Mouse (Mus musculus) embryonic facial prominence, embryonic 11.5 days (tissue): ENCODE data around the gene Ddt. TPM values are rescaled to one million over a fixed set of nuclear protein-coding genes. Genes with fewer than 3 reads are reported as not detected.
"Not testable (repeated sequence)": the region's sequence is repeated elsewhere in the genome, so short reads cannot be mapped to it uniquely, and the experiment has no call there.

ENCODE experiments used
- ATAC-seq: fragments of 200-750 bp; cut with Nextera tagmentation; replicated peaks from 2 replicates; pipeline ENCODE4 v1.8.0; 2017; ENCODE audit warnings: low read depth; ENCODE audit not compliant: insufficient number of reproducible peaks, low FRiP score, low TSS enrichment
- DNase-seq: peaks from one replicate; pipeline ENCODE4 v3.0.0-alpha.2; 2015; ENCODE audit warnings: low spot score
- H3K27ac ChIP-seq: fragments of 300-500 bp; sonication (generic); replicated peaks from 2 replicates; pipeline ENCODE4 v1.5.1; 2014; ENCODE audit warnings: mild to moderate bottlenecking, low read depth, low read length, control low read depth
- H3K27me3 ChIP-seq: fragments of 300-500 bp; sonication (generic); 2 replicates; pipeline ENCODE4 v1.6.1; 2014; ENCODE audit warnings: mild to moderate bottlenecking, low read length, moderate library complexity, mixed read lengths; ENCODE audit not compliant: control insufficient read depth, insufficient read depth
- H3K36me3 ChIP-seq: fragments of 300-500 bp; sonication (generic); replicated peaks from 2 replicates; pipeline ENCODE4 v1.6.1; 2014; ENCODE audit warnings: low read depth, mild to moderate bottlenecking, low read length, moderate library complexity, mixed read lengths; ENCODE audit not compliant: control insufficient read depth, insufficient read depth
- H3K4me1 ChIP-seq: fragments of 300-500 bp; sonication (generic); 2 replicates; pipeline ENCODE4 v1.6.1; 2014; ENCODE audit warnings: low read length, mixed read lengths; ENCODE audit not compliant: control insufficient read depth, insufficient read depth
- H3K4me2 ChIP-seq: fragments of 300-500 bp; sonication (generic); 2 replicates; pipeline ENCODE4 v1.6.1; 2014; ENCODE audit warnings: low read depth, mild to moderate bottlenecking, control low read depth, low read length, moderate library complexity
- H3K4me3 ChIP-seq: fragments of 300-500 bp; sonication (generic); 2 replicates; pipeline ENCODE4 v1.5.1; 2014; ENCODE audit warnings: low read depth, low read length, control low read depth
- H3K9ac ChIP-seq: fragments of 300-500 bp; sonication (generic); replicated peaks from 2 replicates; pipeline ENCODE4 v1.6.1; 2014; ENCODE audit warnings: mild to moderate bottlenecking, control low read depth, low read length
- H3K9me3 ChIP-seq: fragments of 300-500 bp; sonication (generic); replicated peaks from 2 replicates; pipeline ENCODE4 v1.6.1; 2016; ENCODE audit warnings: mild to moderate bottlenecking, low read length, inconsistent platforms, mixed read lengths; ENCODE audit not compliant: control insufficient read depth
- WGBS: fragments of 180-500 bp; shearing (Covaris S2); extraction: QIAGEN DNeasy Blood & Tissue Kit; methylation state at CpG from one replicate; pipeline ENCODE4 v1.1.7; 2014; 5-methylcytosine and 5-hydroxymethylcytosine counted together
- polyA plus RNA-seq: library from polyadenylated mRNA; unstranded; fragments of >200 nt; fragmentation: Nextera tagmentation; extraction: Ambion mirVana; gene quantifications from 2 replicates; pipeline ENCODE4 v1.2.1, GENCODE M21; 2014

Ddt gene
- polyA plus RNA-seq, 1 experiment from 2014 or later: 92.0 TPM

DNA sequence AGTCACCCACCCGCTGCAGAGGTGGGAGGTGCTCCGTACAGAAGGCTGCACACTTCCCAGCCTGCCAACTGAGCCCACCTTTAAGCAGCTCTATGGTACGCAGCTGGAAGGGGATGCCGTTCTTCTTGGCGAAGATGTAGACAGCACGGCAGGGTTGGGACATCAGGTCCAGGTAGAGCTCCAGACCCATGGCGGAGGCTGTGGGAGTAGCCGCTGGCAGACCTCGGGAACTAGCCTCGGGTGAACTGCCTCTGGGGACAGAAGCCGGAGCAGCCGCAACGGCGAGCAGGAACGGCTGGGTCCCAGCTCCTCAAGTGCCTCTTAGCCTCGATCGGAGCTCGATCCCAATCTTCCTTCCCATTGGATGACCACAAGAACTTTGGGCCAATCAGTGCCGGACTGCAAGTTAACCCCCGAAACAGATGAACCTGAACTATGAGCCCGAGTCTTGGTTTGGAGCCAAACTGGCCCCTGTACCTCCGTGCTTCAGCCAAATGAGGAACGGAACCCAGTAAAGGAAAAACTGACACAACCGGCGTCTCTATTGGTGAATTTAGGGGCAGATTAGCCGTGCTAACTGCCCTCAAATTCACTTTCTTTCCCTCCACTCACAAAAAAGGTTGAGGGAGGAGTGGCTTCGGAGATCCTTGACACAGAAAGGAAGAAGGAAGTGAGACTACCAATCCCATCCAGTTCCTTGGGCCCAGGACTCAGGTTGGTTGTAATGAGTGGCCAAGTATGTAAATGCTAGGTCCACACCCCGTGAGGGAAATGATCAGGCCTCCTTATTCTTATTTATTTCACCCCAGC, 7.8 kb upstream of the Ddt start, which contains the start of the genes Gm20441 and Gstt3:
Gm20441 (minus strand) TSS at position 186 of the 810 bp plus-strand sequence.
Gstt3 (minus strand) TSS at position 646 of the 810 bp plus-strand sequence.
- ATAC-seq (peak; percentile 81), DNase-seq (peak; percentile 79)
- no peaks in the 10 kb centered on the region for H3K9me3 ChIP-seq
- no peak within 1 kb of the TSS for H3K27ac ChIP-seq
- no peaks in the 10 kb centered on the region for H3K4me1 ChIP-seq
- peaks cover 5% of the 10 kb centered on the region; the same call in 1 of the 2 replicates for H3K27me3 ChIP-seq
- H3K9ac ChIP-seq: peak within 1 kb of the TSS; percentile 46
- H3K36me3 ChIP-seq: no peaks in the 10 kb centered on the region
- 2% methylated on average over 28 of the region's 28 CpGs for WGBS
- peak within 1 kb of the TSS; percentile 35 for H3K4me3 ChIP-seq
- H3K4me2 ChIP-seq: peak within 1 kb of the TSS; percentile 77

DNA sequence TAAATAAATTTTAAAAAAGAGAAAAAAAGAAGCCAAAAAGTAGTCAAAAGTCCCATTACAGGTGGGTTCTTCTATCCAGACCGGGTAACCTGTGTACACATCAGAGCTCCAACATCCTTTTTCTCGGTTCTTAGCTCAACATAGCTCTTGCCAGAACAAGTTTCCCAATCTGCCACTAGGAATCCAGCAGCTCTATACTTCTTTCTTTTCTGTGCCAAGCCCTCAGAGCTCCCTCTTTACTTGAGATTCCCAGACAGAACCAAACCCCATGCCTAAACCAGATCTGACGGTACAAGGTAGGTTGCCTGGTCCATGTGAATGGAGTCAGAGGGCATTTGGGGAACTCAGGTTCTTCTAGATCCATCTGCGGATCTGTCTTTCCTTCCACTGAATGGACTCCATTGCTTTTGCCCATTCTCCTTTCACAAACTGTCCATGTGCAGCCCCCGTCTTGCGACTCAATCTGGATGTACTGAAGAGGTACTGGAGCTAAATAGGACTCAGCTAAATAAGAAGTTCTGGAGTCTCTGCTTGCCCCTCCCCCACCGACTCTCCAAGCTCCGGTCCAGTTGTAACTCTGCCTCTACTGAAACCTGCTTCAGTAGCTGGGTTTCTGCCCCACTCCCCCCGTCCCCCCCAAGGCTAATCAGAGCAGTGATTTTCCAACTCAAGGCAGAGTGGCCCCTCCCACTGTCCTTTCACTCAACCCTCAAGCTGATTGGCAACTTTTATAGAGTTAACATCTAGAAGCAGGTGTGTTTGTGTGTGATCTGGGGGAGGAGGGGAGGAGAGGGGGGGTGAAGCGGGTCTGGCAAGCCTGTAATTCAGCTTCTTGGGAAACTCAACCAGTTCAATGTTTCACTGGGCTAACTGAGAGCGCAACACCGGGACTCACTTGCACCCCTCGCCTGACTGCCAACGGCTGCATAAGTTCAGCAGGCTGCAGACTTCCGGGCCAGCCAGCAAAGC, 6.3 kb upstream of the Ddt start:
- Histone ChIP-seq H3K9ac (no peak overlapping the region), H3K27me3 (peaks cover 5% of the 10 kb centered on the region; the same call in 1 of the 2 replicates), H3K27ac (no peak overlapping the region), H3K36me3 (no peaks in the 10 kb centered on the region), H3K4me2 (peak overlapping the region; percentile 22; the same call in 1 of the 2 replicates), H3K9me3 (no peaks in the 10 kb centered on the region), H3K4me3 (no peak overlapping the region), H3K4me1 (no peaks in the 10 kb centered on the region)
- ATAC-seq (no peak), DNase-seq (peak; percentile 38)
- 36% methylated on average over 15 of the region's 15 CpGs for WGBS

DNA sequence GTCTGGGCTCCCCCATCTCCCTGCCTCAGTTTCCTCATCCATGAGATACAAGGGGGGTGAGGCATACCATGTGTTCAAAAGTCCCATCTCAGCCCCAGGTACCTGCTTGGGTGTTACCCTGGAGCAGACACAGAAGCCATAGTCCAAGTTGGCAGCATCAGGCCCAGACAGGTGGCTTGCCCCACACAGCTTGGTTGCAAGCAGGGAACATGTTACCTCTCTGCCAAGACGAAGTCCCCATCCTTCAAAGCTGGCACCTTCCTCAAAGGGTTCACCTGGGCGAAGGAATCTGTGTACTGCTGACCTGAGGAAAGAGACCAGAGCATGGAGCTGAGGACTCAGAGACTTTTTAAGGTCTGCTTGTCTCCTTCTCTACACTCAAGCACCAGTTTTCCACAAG, 4.7 kb upstream of the Ddt start:
- WGBS: 73% methylated on average over 2 of the region's 2 CpGs
- DNase-seq (no peak), ATAC-seq (no peak)
- Histone ChIP-seq H3K9ac (no peak overlapping the region), H3K27ac (no peak overlapping the region), H3K4me1 (no peaks in the 10 kb centered on the region), H3K9me3 (no peaks in the 10 kb centered on the region), H3K4me3 (no peak overlapping the region), H3K4me2 (no peak overlapping the region), H3K36me3 (no peaks in the 10 kb centered on the region), H3K27me3 (peaks cover 5% of the 10 kb centered on the region; the same call in 1 of the 2 replicates)

DNA sequence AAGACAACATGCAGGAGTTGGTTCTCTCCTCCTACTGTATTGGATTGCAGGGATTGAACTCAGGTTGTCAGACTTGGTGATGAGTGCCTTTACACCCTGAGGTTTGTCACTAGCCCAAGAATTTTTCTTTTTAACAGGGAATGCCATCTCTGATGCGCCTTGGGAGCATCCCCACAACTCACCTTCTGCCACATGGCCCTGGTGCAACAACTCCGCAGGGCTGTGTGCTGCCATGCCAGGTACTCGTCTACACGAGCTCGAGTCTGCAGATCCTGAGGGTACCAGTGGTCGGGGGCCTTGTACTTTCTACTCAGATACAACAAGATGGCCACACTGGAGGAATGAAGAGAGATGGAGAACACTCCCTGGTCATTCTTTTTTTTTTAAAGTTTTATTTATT, 3.3 kb upstream of the Ddt start:
- no peaks in the 10 kb centered on the region for H3K36me3 ChIP-seq

DNA sequence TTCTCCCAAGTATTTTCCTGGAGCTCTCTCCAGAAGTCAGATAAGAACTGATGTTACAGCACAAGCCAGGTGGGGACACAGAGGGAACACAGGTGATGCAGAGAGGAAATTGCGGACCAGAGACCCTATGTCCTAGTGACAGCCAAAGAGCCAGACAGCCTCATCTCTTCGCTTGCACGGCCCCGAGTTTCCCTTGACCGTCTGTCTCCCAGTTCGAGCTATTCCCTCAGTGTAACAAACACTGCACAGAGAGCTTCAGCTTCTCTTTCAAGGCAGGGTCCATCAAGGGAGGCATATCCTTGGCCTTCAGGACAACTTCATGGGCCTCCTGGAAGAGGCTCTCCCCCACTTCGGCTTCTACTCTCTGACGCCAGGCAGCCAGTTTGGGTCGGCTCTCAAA, 1.4 kb upstream of the Ddt start:
- Histone ChIP-seq H3K9me3 (no peaks in the 10 kb centered on the region), H3K9ac (no peak overlapping the region), H3K27ac (no peak overlapping the region), H3K4me2 (no peak overlapping the region), H3K4me3 (no peak overlapping the region), H3K4me1 (no peaks in the 10 kb centered on the region), H3K36me3 (no peaks in the 10 kb centered on the region), H3K27me3 (no peaks in the 10 kb centered on the region)
- 90% methylated on average over 9 of the region's 9 CpGs for WGBS
- DNase-seq (no peak), ATAC-seq (no peak)

More for the DNA sequence above, 3.3 kb upstream of the Ddt start:
- no peak overlapping the region for H3K9ac ChIP-seq
- no peak overlapping the region for H3K4me2 ChIP-seq
- no peak for ATAC-seq
- H3K4me1 ChIP-seq: no peaks in the 10 kb centered on the region
- no peak overlapping the region for H3K27ac ChIP-seq
- no peaks in the 10 kb centered on the region for H3K9me3 ChIP-seq
- H3K27me3 ChIP-seq: peaks cover 5% of the 10 kb centered on the region; the same call in 1 of the 2 replicates
- WGBS: 88% methylated on average over 6 of the region's 6 CpGs
- no peak for DNase-seq
- no peak overlapping the region for H3K4me3 ChIP-seq

DNA sequence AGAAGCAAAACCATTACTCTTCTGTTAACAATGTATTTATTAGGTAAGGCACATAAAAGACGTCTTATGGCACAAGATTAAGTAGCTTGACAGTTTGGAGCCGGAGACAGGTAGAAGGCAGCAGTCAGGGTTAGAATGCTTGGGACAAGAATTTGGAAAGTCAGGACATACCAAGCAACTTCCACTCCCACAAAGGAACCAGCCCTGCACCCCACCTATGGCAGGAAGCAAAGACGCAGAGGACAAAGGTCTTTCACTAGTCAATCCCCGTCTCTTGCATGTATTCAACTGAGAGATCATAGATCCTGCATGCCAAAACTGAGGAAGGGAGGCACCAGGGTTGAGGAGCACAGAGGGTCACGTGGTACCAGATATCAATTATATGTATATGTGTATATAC, 888 bp upstream of the Ddt start:
- Histone ChIP-seq H3K4me2 (no peak overlapping the region), H3K4me1 (no peaks in the 10 kb centered on the region), H3K36me3 (no peaks in the 10 kb centered on the region), H3K27ac (no peak overlapping the region), H3K4me3 (no peak overlapping the region), H3K9ac (no peak overlapping the region), H3K9me3 (no peaks in the 10 kb centered on the region), H3K27me3 (no peaks in the 10 kb centered on the region)
- DNase-seq (no peak), ATAC-seq (no peak)
- 92% methylated on average over 5 of the region's 5 CpGs for WGBS

DNA sequence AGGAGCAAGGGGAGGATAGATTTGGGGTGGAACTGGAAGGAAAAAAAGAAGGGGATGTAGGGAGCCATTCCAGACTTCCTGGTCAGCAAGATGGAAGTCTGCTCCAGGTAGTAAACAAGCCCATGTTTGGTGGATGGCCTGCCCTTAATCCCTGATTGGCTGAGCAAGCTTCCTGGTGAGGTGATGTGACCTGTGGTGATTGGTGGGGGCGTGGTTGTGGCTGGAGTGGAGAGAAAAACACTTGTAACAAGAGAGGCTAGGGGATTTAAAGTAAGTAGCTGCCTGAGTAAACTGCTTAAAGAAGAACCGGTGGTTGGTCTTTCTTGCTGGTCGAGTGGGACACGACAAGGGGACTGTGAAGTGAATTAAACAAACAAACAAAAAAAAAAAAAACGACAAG, 5.5 kb downstream of the Ddt start:
- not testable (repeated sequence) for H3K4me1 ChIP-seq, H3K4me2 ChIP-seq, H3K9me3 ChIP-seq, H3K36me3 ChIP-seq, ATAC-seq, H3K9ac ChIP-seq, DNase-seq, H3K27ac ChIP-seq, H3K27me3 ChIP-seq, H3K4me3 ChIP-seq
- WGBS: 34% methylated on average over 5 of the region's 5 CpGs
